Mouse (Mus musculus) stomach, postnatal 0 days (tissue): ENCODE data around the gene Nufip2.

Experiments
- CTCF ChIP-seq: IDR thresholded peaks from 2 replicates; pipeline ENCODE4 v1.5.1; 2016; ENCODE audit warnings: antibody characterized with exemption, low read depth, mild to moderate bottlenecking, moderate library complexity
- EP300 ChIP-seq: optimal IDR thresholded peaks from 2 replicates; pipeline ENCODE3; 2016; ENCODE audit warnings: antibody characterized with exemption

DNA sequence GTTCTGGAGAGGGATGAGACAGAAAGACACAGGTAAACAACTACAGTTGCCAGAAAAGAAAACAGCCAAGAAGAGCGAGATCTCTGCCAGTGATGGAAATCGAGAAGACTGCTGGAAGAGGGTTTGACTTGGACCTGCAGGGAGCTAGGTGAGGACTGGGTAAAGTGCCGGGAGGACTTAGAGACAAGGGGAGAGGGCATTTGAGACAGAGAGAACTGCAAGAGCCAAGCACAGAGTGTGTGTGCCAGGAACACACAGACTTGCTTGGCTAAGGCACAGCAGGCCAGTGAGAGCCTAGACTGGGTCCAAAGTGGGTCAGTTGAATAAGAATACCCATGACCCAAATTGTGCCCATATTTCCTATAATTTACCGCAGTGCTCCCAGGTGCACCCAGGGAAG is 40.5 kb upstream of the Nufip2 start:
- TF ChIP-seq CTCF (no peak), EP300 (no peak)
